Mouse (Mus musculus): ENCODE results near the gene Ptprk. TPM values are rescaled to one million over a fixed set of nuclear protein-coding genes. Genes with fewer than 3 reads are reported as not detected.

Ptprk gene
- polyA plus RNA-seq, 1 experiment from 2014 or later, result 29.6 TPM

GRCm38 (mm10) chr10:28128011-28128410, 53.4 kb downstream of the Ptprk start:
- DNase-seq (ENCODE audit: low spot score) (no peak), ATAC-seq (ENCODE audit: low FRiP score) (no peak)
- 65% methylated on average over 5 of the region's 5 CpGs for WGBS

DNA sequence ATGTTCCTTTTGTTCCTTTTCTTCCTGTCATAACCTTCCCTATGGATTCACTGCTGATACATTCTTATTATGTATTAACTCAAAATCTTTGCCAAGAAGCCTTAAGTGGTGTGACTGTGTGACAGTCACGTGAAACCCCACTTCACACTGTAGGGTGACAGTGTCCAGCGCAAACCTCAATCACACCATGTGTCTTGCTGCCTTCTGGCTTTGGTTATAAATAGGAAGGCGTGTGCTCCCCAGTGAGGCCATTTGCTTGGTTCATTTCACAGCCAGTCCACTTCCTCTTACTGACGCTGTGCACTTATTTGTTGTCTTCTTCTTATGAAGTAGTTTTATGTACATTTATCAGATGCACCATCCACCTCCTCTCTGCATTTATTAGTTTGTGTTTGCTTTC, 53.8 kb downstream of the Ptprk start:
- no peaks in the 10 kb centered on the region for H3K4me1 ChIP-seq (replicated peaks; ENCODE audit: control insufficient read depth, insufficient read depth, low read length)
- ATAC-seq (ENCODE audit: low FRiP score) (no peak), DNase-seq (ENCODE audit: low spot score) (no peak)
- no peaks in the 10 kb centered on the region for H3K9me3 ChIP-seq (ENCODE audit: control insufficient read depth, low read length)
- H3K4me3 ChIP-seq (ENCODE audit: low read depth, low read length), result no peak overlapping the region
- no peaks in the 10 kb centered on the region for H3K27me3 ChIP-seq (ENCODE audit: control insufficient read depth, insufficient read depth, low read length)
- no peak overlapping the region for H3K9ac ChIP-seq (ENCODE audit: low read depth, low read length)
- no peaks in the 10 kb centered on the region for H3K36me3 ChIP-seq (ENCODE audit: control insufficient read depth, insufficient read depth, low read length)
- no peak overlapping the region for H3K27ac ChIP-seq (ENCODE audit: low read depth, low read length)
- H3K4me2 ChIP-seq (replicated peaks; ENCODE audit: low read depth, low read length), result no peak overlapping the region
- 63% methylated on average over 4 of the region's 4 CpGs for WGBS

More at GRCm38 (mm10) chr10:28128011-28128410, 53.4 kb downstream of the Ptprk start:
- Histone ChIP-seq H3K27ac (ENCODE audit: low read depth, low read length) (no peak overlapping the region), H3K4me1 (replicated peaks; ENCODE audit: control insufficient read depth, insufficient read depth, low read length) (no peaks in the 10 kb centered on the region), H3K4me2 (replicated peaks; ENCODE audit: low read depth, low read length) (no peak overlapping the region), H3K9me3 (ENCODE audit: control insufficient read depth, low read length) (no peaks in the 10 kb centered on the region), H3K4me3 (ENCODE audit: low read depth, low read length) (no peak overlapping the region), H3K27me3 (ENCODE audit: control insufficient read depth, insufficient read depth, low read length) (no peaks in the 10 kb centered on the region), H3K36me3 (ENCODE audit: control insufficient read depth, insufficient read depth, low read length) (no peaks in the 10 kb centered on the region), H3K9ac (ENCODE audit: low read depth, low read length) (no peak overlapping the region)

- ATAC-seq (ENCODE audit: low FRiP score), result no peak
- H3K9me3 ChIP-seq (ENCODE audit: control insufficient read depth, low read length), result no peaks in the 10 kb centered on the region
- DNase-seq (ENCODE audit: low spot score), result no peak
- no peaks in the 10 kb centered on the region for H3K36me3 ChIP-seq (ENCODE audit: control insufficient read depth, insufficient read depth, low read length)
- H3K27ac ChIP-seq (ENCODE audit: low read depth, low read length), result no peak overlapping the region
- no peaks in the 10 kb centered on the region for H3K4me1 ChIP-seq (replicated peaks; ENCODE audit: control insufficient read depth, insufficient read depth, low read length)
- H3K4me3 ChIP-seq (ENCODE audit: low read depth, low read length), result no peak overlapping the region
- H3K27me3 ChIP-seq (ENCODE audit: control insufficient read depth, insufficient read depth, low read length), result no peaks in the 10 kb centered on the region
- H3K4me2 ChIP-seq (replicated peaks; ENCODE audit: low read depth, low read length), result no peak overlapping the region
- H3K9ac ChIP-seq (ENCODE audit: low read depth, low read length), result no peak overlapping the region
- 86% methylated on average over 9 of the region's 9 CpGs for WGBS
Measured at GRCm38 (mm10) chr10:28130422-28130821, 55.8 kb downstream of the Ptprk start.

GRCm38 (mm10) chr10:28133770-28134169, 59.1 kb downstream of the Ptprk start:
- no peaks in the 10 kb centered on the region for H3K9me3 ChIP-seq (ENCODE audit: control insufficient read depth, low read length)
- H3K4me2 ChIP-seq (replicated peaks; ENCODE audit: low read depth, low read length), result no peak overlapping the region
- no peak overlapping the region for H3K9ac ChIP-seq (ENCODE audit: low read depth, low read length)
- 93% methylated on average over 4 of the region's 4 CpGs for WGBS
- no peaks in the 10 kb centered on the region for H3K36me3 ChIP-seq (ENCODE audit: control insufficient read depth, insufficient read depth, low read length)
- no peak for DNase-seq (ENCODE audit: low spot score)
- no peak overlapping the region for H3K4me3 ChIP-seq (ENCODE audit: low read depth, low read length)
- ATAC-seq (ENCODE audit: low FRiP score), result no peak
- no peaks in the 10 kb centered on the region for H3K27me3 ChIP-seq (ENCODE audit: control insufficient read depth, insufficient read depth, low read length)
- no peak overlapping the region for H3K27ac ChIP-seq (ENCODE audit: low read depth, low read length)
- H3K4me1 ChIP-seq (replicated peaks; ENCODE audit: control insufficient read depth, insufficient read depth, low read length), result no peaks in the 10 kb centered on the region

DNA sequence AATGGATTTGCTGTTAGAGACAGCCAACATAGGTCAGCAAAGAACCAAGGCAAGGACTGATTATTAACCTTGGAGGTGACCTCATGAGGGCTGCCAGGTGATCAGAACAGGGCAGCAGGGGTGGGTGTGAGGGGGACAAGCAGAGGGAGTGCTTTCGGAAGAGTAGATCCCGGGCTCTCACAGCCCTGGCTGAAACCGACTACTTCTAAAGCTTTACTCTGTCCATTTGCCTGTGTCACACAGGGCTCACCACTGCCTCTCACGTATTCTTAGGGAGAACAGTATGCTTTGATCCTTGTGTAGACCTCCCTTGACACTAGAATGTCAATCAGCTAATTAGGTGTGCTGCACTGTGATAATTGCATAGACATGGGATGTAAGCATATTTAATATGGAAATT, 63.8 kb downstream of the Ptprk start:
- H3K9me3 ChIP-seq (ENCODE audit: control insufficient read depth, low read length), result no peaks in the 10 kb centered on the region
- DNase-seq (ENCODE audit: low spot score), result no peak
- no peak overlapping the region for H3K4me3 ChIP-seq (ENCODE audit: low read depth, low read length)
- H3K4me2 ChIP-seq (replicated peaks; ENCODE audit: low read depth, low read length), result no peak overlapping the region
- H3K9ac ChIP-seq (ENCODE audit: low read depth, low read length), result no peak overlapping the region
- H3K36me3 ChIP-seq (ENCODE audit: control insufficient read depth, insufficient read depth, low read length), result no peaks in the 10 kb centered on the region
- WGBS, result 74% methylated on average over 4 of the region's 4 CpGs
- H3K27ac ChIP-seq (ENCODE audit: low read depth, low read length), result no peak overlapping the region
- H3K4me1 ChIP-seq (replicated peaks; ENCODE audit: control insufficient read depth, insufficient read depth, low read length), result no peaks in the 10 kb centered on the region
- H3K27me3 ChIP-seq (ENCODE audit: control insufficient read depth, insufficient read depth, low read length), result no peaks in the 10 kb centered on the region
- ATAC-seq (ENCODE audit: low FRiP score), result no peak

GRCm38 (mm10) chr10:28144459-28144858, 69.8 kb downstream of the Ptprk start:
- no peaks in the 10 kb centered on the region for H3K4me1 ChIP-seq (replicated peaks; ENCODE audit: control insufficient read depth, insufficient read depth, low read length)
- ATAC-seq (ENCODE audit: low FRiP score) (no peak), DNase-seq (ENCODE audit: low spot score) (no peak)
- H3K27ac ChIP-seq (ENCODE audit: low read depth, low read length), result no peak overlapping the region
- H3K4me3 ChIP-seq (ENCODE audit: low read depth, low read length), result no peak overlapping the region
- WGBS, result 82% methylated on average over 1 of the region's 1 CpGs
- no peaks in the 10 kb centered on the region for H3K27me3 ChIP-seq (ENCODE audit: control insufficient read depth, insufficient read depth, low read length)
- H3K36me3 ChIP-seq (ENCODE audit: control insufficient read depth, insufficient read depth, low read length), result no peaks in the 10 kb centered on the region
- H3K9ac ChIP-seq (ENCODE audit: low read depth, low read length), result no peak overlapping the region
- no peak overlapping the region for H3K4me2 ChIP-seq (replicated peaks; ENCODE audit: low read depth, low read length)
- H3K9me3 ChIP-seq (ENCODE audit: control insufficient read depth, low read length), result no peaks in the 10 kb centered on the region

DNA sequence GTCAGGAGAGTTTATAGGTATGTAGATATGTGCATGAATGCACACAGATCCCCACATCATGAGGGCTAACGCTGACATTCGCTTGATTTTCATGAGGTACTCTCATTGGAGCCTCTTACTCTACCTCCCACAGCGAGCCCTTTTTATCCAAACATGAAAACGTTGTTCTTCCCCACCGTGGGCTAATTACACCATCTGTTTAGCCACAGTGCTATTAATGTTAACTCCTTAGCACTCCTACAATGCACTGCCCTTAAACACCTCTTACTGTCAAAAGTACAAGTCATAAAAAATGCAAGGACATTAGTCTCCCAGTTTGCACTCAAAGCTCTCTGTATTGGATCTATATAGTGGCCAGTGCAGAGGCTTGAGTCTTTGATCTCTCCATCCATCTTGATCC, 70.7 kb downstream of the Ptprk start:
- DNase-seq (ENCODE audit: low spot score), result no peak
- no peak overlapping the region for H3K27ac ChIP-seq (ENCODE audit: low read depth, low read length)
- H3K4me3 ChIP-seq (ENCODE audit: low read depth, low read length), result no peak overlapping the region
- no peak overlapping the region for H3K9ac ChIP-seq (ENCODE audit: low read depth, low read length)
- no peaks in the 10 kb centered on the region for H3K27me3 ChIP-seq (ENCODE audit: control insufficient read depth, insufficient read depth, low read length)
- H3K9me3 ChIP-seq (ENCODE audit: control insufficient read depth, low read length), result no peaks in the 10 kb centered on the region
- no peak for ATAC-seq (ENCODE audit: low FRiP score)
- no peak overlapping the region for H3K4me2 ChIP-seq (replicated peaks; ENCODE audit: low read depth, low read length)
- 74% methylated on average over 5 of the region's 5 CpGs for WGBS
- no peaks in the 10 kb centered on the region for H3K4me1 ChIP-seq (replicated peaks; ENCODE audit: control insufficient read depth, insufficient read depth, low read length)
- H3K36me3 ChIP-seq (ENCODE audit: control insufficient read depth, insufficient read depth, low read length), result no peaks in the 10 kb centered on the region

- no peak overlapping the region for H3K4me2 ChIP-seq (replicated peaks; ENCODE audit: low read depth, low read length)
- H3K4me3 ChIP-seq (ENCODE audit: low read depth, low read length), result no peak overlapping the region
- peak; percentile 8 for DNase-seq (ENCODE audit: low spot score)
- no peak for ATAC-seq (ENCODE audit: low FRiP score)
- H3K27me3 ChIP-seq (ENCODE audit: control insufficient read depth, insufficient read depth, low read length), result no peaks in the 10 kb centered on the region
- H3K4me1 ChIP-seq (replicated peaks; ENCODE audit: control insufficient read depth, insufficient read depth, low read length), result no peaks in the 10 kb centered on the region
- no peaks in the 10 kb centered on the region for H3K9me3 ChIP-seq (ENCODE audit: control insufficient read depth, low read length)
- no peak overlapping the region for H3K27ac ChIP-seq (ENCODE audit: low read depth, low read length)
- 82% methylated on average over 20 of the region's 20 CpGs for WGBS
- no peaks in the 10 kb centered on the region for H3K36me3 ChIP-seq (ENCODE audit: control insufficient read depth, insufficient read depth, low read length)
- H3K9ac ChIP-seq (ENCODE audit: low read depth, low read length), result no peak overlapping the region
Measured at GRCm38 (mm10) chr10:28155688-28156685, 81.4 kb downstream of the Ptprk start.

GRCm38 (mm10) chr10:28159716-28160115, 85.1 kb downstream of the Ptprk start:
- DNase-seq (ENCODE audit: low spot score) (no peak), ATAC-seq (ENCODE audit: low FRiP score) (no peak)
- no peaks in the 10 kb centered on the region for H3K4me1 ChIP-seq (replicated peaks; ENCODE audit: control insufficient read depth, insufficient read depth, low read length)
- H3K4me2 ChIP-seq (replicated peaks; ENCODE audit: low read depth, low read length), result no peak overlapping the region
- H3K9ac ChIP-seq (ENCODE audit: low read depth, low read length), result no peak overlapping the region
- no peak overlapping the region for H3K27ac ChIP-seq (ENCODE audit: low read depth, low read length)
- no peaks in the 10 kb centered on the region for H3K36me3 ChIP-seq (ENCODE audit: control insufficient read depth, insufficient read depth, low read length)
- no peaks in the 10 kb centered on the region for H3K9me3 ChIP-seq (ENCODE audit: control insufficient read depth, low read length)
- 92% methylated on average over 4 of the region's 4 CpGs for WGBS
- H3K4me3 ChIP-seq (ENCODE audit: low read depth, low read length), result no peak overlapping the region
- H3K27me3 ChIP-seq (ENCODE audit: control insufficient read depth, insufficient read depth, low read length), result no peaks in the 10 kb centered on the region

Measured in hindbrain, embryonic 11.5 days (tissue).